Mouse (Mus musculus): ENCODE results near the gene Gprc5d. TPM values are rescaled to one million over a fixed set of nuclear protein-coding genes. Genes with fewer than 3 reads are reported as not detected.

Gprc5d gene
- 0.48 and 0.59 TPM in 2 replicates for polyA plus RNA-seq (2012; rRNA removed)

DNA sequence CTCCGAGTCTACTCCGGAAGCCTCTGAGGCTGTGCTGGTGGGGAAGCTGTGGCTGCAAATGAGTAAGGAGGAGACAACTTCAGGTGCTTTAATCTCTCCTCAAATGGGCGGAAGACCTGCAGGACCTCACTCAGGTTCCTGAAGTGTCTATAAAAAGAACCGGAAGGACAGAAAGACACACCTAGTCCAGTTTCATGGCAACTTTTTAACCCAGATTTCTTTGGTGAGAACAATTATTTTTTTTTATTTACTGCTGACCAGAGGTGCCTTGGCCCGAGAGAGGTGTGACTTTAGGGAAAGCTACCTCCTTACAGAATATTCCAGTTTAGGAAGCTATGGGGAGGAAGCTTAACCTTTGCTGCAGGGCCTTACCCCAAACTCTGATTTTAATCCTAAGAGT lies at the start of gene Gprc5d:
TSS of gene Gprc5d (minus strand) at position 101 of the 400 bp plus-strand sequence.
- no peak for DNase-seq (ENCODE audit: extremely low spot score in 1 of 2, low spot score in 1 of 2)

DNA sequence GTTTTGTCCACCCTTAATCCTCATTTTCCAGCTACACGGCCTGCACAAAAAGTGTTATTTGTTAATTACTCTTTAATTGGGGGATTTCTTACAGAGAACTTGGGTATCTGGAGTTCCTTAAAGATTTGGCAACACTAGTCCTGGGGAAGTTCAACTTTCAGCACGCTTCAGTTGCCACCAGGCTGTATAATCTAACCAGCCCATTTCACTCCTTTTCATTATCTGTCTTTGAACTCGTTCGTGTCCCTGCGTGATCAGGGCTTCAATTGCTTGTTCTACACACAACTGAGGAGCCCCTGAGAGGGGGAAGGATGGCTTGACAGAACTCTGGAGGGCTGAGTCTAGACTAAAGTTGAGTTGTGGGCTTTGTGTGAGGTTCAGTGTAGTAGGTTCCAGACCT lies 48.6 kb upstream of the Gprc5d start:
- no peak for DNase-seq (ENCODE audit: extremely low spot score in 1 of 2, low spot score in 1 of 2)

- no peak for DNase-seq (ENCODE audit: extremely low spot score in 1 of 2, low spot score in 1 of 2)
Observed at GRCm38 (mm10) chr6:135166262-135166661, 48.2 kb upstream of the Gprc5d start.

DNA sequence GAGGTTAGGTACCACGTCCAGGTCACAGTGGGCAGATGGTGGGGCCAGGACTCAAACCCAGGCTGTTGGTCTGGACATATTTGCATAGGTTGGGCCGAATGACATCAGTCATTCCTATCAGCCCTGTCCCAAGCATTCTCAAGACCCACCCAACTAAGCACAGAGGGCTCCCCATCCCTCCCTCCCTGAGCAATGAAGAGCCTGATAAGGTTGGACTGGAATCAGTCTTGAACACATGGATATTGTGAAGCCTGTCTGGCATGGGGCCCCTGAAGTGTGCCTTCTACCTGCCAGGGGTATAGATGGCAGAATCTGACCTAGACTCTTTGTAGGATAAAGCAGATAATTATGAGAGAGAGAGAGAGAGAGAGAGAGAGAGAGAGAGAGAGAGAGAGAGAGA lies 47.6 kb upstream of the Gprc5d start:
- DNase-seq (ENCODE audit: extremely low spot score in 1 of 2, low spot score in 1 of 2): no peak

- no peak for DNase-seq (ENCODE audit: extremely low spot score in 1 of 2, low spot score in 1 of 2)
Observed at GRCm38 (mm10) chr6:135165191-135165590, 47.1 kb upstream of the Gprc5d start.

DNA sequence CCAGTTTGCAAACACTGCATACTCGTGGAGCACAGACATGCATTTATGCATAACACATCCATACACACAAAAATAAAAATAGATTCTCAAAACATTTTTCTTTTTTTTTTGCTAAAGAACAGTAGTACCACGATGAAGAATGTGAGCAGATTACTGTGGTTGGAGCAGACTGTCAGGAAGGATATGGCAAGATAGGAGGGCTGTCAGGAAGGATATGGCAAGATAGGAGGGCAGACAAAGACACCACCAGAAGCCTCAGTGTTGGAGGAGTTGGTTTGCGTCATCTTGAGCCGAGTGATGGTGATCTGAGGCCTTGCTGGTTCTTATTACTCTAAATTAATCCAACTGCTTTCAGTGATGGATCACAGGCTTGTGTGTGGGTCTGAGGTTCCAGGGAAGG lies 44.8 kb upstream of the Gprc5d start:
- DNase-seq (ENCODE audit: extremely low spot score in 1 of 2, low spot score in 1 of 2): no peak

- no peak for DNase-seq (ENCODE audit: extremely low spot score in 1 of 2, low spot score in 1 of 2)
Observed at GRCm38 (mm10) chr6:135162311-135162710, 44.2 kb upstream of the Gprc5d start.

- DNase-seq (ENCODE audit: extremely low spot score in 1 of 2, low spot score in 1 of 2): no peak
Observed at GRCm38 (mm10) chr6:135161356-135161755, 43.3 kb upstream of the Gprc5d start.

GRCm38 (mm10) chr6:135158509-135158908 lies 40.4 kb upstream of the Gprc5d start:
- DNase-seq (ENCODE audit: extremely low spot score in 1 of 2, low spot score in 1 of 2): no peak

GRCm38 (mm10) chr6:135157496-135157895 lies 39.4 kb upstream of the Gprc5d start:
- no peak for DNase-seq (ENCODE audit: extremely low spot score in 1 of 2, low spot score in 1 of 2)

DNA sequence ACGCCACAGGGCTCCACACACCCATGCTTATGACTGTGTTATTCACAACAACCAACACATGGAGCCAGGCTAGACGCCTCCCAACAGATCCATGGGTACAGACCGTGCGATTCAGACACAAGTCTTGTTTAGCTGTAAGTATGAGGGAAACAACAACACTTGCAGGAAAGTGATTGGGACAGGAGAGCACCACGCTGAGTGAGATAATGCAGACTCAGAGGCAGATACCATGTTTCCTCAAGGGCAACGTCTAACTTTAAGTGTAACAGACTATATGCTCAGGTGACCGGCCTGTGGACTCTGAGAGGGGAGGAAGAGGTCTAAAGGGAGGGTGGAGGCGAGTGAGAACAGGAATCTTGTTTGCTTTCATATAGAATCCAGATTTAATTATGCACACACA lies 38.5 kb upstream of the Gprc5d start:
- no peak for DNase-seq (ENCODE audit: extremely low spot score in 1 of 2, low spot score in 1 of 2)

DNA sequence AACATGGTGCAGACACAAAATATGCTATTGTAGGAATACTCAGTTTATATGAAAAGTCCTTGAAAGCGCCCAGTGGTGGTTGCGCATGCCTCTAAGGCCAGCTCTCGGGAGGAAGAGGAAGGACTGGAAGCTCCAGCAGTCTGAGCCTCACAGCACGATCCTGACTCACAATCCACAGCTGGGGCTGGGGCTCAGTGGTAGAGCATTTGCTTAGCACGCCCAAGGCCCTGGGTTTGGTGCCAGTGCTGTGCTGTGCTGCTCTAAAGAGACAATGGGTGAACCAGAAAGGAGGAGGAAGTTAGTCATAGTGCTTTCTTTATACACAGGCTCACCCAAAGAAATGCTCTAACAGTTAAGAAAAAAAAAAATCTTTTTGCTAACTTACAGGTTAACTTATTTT lies 35.6 kb upstream of the Gprc5d start:
- peak in 1 of 2 experiments; percentile 57 for DNase-seq (ENCODE audit: extremely low spot score in 1 of 2, low spot score in 1 of 2)

DNA sequence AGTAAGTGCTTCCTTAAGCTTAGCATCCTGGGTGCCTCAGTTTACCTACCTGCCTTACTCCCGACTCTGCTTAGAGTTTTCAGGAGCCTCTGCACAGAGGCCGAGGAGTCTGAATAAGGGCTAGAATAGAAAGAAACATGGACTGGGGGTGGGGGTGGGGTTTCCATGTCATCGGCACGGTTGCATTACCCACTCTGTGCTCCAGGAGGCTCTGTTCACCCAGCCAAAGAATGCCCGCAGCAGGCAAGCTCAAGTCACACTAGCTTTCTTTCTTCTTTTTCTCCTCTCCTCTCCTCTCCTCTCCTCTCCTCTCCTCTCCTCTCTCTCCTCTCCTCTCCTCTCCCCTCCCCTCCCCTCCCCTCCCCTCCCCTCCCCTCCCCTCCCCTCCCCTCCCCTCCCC lies 32.2 kb upstream of the Gprc5d start:
- DNase-seq (ENCODE audit: extremely low spot score in 1 of 2, low spot score in 1 of 2): peak in 1 of 2 experiments; percentile 51

DNA sequence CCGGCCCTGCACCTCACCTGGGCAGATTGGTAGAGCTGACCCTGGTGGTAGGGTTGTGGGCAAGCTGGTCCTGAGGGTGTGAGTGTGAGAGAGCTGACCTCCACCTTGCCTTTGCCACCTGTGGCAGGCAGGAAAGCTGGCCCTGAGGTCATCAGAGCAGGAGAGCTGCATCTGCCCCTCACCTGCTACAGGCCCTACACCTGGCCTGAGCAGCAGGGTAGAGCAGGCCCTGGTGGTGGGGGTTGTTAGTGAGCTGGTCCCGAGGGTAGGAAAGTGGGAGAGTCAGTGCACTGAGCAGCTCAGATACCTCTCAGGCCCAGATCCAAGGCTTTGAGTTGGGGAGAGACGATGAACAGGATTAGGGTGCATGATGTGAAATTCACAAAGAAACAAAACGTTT lies 31.6 kb upstream of the Gprc5d start:
- no peak for DNase-seq (ENCODE audit: extremely low spot score in 1 of 2, low spot score in 1 of 2)

DNA sequence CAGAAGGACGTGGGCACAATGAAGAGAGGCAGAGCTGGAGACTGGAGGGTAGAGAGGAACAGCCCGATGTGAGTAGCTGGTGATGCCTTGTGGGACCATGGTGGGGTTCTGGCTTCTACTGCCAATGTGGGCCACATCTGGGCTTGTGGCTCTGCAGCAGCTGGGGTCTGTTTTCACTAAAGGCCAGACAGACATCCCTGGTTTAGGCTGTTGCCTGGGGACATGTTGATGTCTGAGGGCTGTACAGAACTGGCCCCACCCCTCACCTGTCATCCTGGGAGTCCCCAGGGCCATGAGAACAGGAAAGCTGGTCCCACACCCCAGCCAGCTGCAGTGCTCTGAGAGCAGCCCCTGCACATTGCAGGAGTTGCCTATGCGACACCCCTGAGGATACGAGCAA lies 31.1 kb upstream of the Gprc5d start:
- DNase-seq (ENCODE audit: extremely low spot score in 1 of 2, low spot score in 1 of 2): no peak

DNA sequence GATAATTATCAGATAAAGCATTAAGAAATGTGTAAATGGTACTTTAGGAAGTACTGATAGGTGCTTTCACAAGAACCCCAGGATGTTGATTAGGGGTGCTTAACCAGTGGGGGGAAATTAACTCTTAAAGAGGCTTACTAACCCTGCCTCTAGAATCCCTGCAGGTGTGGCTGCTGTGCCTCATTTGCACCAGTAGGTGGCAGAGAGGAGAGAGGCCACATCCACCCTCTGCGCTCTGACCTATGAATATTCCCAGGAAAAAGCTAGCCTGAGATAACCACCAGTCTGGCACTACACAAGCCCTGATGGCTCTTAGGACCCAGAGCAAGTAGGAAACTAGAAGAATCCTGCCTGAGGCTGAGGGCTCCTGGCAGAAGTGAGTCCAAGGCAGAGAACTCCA lies 30.4 kb upstream of the Gprc5d start:
- DNase-seq (ENCODE audit: extremely low spot score in 1 of 2, low spot score in 1 of 2): no peak

- DNase-seq (ENCODE audit: extremely low spot score in 1 of 2, low spot score in 1 of 2): no peak
Observed at GRCm38 (mm10) chr6:135145976-135146375, 27.9 kb upstream of the Gprc5d start.

DNA sequence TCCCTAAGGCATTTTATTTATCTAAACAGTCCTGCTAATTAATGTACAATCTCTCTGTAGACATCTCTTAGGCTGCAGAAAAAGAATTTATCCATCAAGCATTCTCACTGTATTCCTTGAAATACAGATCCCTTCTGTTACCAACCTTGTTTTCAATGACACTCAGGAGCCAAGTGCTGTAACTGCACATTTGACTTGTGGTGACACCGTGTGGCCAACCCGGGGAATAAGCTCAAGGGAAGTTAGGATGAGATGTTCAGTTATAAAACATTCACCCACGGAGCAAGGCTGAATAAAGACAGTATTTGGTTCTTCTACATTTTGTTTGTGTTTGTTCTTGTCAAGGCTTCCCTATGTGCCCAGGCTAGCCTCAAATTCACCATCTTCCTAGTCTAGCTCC lies 26.4 kb upstream of the Gprc5d start:
- peak in 1 of 2 experiments; percentile 63 for DNase-seq (ENCODE audit: extremely low spot score in 1 of 2, low spot score in 1 of 2)

GRCm38 (mm10) chr6:135143151-135143550 lies 25.1 kb upstream of the Gprc5d start:
- DNase-seq (ENCODE audit: extremely low spot score in 1 of 2, low spot score in 1 of 2): no peak

DNA sequence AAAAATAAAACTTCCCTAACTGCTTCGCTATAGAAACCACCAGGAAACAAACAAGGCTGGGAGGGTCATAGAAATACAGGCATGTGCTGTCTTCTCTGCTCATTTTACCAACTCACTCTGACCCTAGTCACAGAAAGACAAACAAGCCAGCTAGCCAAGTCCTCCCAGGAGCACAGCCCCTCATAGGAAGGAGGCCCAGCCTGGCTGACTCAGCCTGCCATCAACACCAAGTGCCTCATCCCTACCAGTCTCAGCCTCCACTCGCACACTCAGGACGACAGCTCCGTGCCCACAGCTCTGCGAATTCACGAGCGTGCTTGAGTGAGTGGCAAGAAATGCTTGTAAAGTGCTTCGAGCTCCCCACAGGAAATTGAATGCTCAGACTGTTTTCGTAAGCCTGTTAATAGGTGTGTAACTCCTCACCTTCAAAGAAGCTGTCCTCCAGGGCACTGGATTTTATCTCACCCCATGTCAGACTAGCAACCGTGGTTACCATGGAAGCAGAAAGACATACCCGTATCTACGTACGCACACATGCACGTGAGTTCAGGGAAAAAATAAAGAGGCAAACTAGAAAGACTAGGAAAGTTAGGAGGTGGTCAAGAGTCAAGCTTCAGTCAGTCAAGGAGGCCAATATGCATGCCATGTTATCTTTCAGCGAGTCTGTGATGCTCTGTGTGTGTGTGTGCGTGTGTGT lies 23.5 kb upstream of the Gprc5d start:
- peak in 1 of 2 experiments; percentile 53 for DNase-seq (ENCODE audit: extremely low spot score in 1 of 2, low spot score in 1 of 2)

DNA sequence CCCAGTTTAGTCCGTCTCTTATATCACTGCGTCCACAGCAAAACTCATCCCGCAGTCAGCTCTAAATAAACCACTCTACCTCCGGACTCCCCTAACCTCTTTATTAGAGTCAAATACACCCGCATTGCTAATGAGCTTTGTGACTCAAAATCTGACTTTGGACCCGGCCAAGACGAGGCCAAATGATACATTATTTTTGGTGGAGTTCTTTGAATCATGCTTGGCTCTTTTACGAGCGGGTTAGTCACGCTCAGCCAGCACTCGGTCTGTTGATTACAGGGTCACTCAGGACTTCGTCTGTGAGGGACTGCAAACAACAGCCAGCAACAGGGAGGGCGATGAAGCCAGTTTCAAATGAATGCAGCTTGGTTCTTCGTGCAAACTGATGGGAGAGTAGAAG lies 20.7 kb upstream of the Gprc5d start:
- DNase-seq (ENCODE audit: extremely low spot score in 1 of 2, low spot score in 1 of 2): no peak

GRCm38 (mm10) chr6:135138207-135138606 lies 20.1 kb upstream of the Gprc5d start:
- no peak for DNase-seq (ENCODE audit: extremely low spot score in 1 of 2, low spot score in 1 of 2)

GRCm38 (mm10) chr6:135137736-135138135 lies 19.7 kb upstream of the Gprc5d start:
- DNase-seq (ENCODE audit: extremely low spot score in 1 of 2, low spot score in 1 of 2): no peak

Data from frontal cortex, adult 2 months (tissue).